Mouse (Mus musculus) limb, embryonic 11.5 days (tissue): ENCODE results near the gene Npcd. TPM values are rescaled to one million over a fixed set of nuclear protein-coding genes. Genes with fewer than 3 reads are reported as not detected.

Experiments
- ATAC-seq: fragments of 200-750 bp; cut with Nextera tagmentation; 2 replicates; pipeline ENCODE4 v1.8.0; 2017; ENCODE audit warnings: low read depth; ENCODE audit not compliant: insufficient number of reproducible peaks, low FRiP score, low TSS enrichment
- DNase-seq: peaks from one replicate; pipeline ENCODE4 v3.0.0-alpha.2; 2015; ENCODE audit warnings: low spot score
- H3K27ac ChIP-seq: fragments of 300-500 bp; sonication (generic); replicated peaks from 2 replicates; pipeline ENCODE4 v1.5.1; 2014; ENCODE audit warnings: low read depth, mild to moderate bottlenecking, low read length
- H3K27me3 ChIP-seq: fragments of 300-500 bp; sonication (generic); 2 replicates; pipeline ENCODE4 v1.6.1; 2014; ENCODE audit warnings: mild to moderate bottlenecking, low read length, mixed read lengths; ENCODE audit not compliant: control insufficient read depth, insufficient read depth
- H3K36me3 ChIP-seq: fragments of 300-500 bp; sonication (generic); 2 replicates; pipeline ENCODE4 v1.6.1; 2014; ENCODE audit warnings: mild to moderate bottlenecking, low read length, moderate library complexity, mixed read lengths; ENCODE audit not compliant: control insufficient read depth, insufficient read depth
- H3K4me1 ChIP-seq: fragments of 300-500 bp; sonication (generic); 2 replicates; pipeline ENCODE4 v1.6.1; 2014; ENCODE audit warnings: low read length, mixed read lengths; ENCODE audit not compliant: control insufficient read depth, insufficient read depth
- H3K4me2 ChIP-seq: fragments of 300-500 bp; sonication (generic); 2 replicates; pipeline ENCODE4 v1.6.1; 2014; ENCODE audit warnings: low read depth, mild to moderate bottlenecking, moderate library complexity; ENCODE audit not compliant: severe bottlenecking
- H3K4me3 ChIP-seq: fragments of 300-500 bp; sonication (generic); 2 replicates; pipeline ENCODE4 v1.5.1; 2014; ENCODE audit warnings: low read depth, low read length
- H3K9ac ChIP-seq: fragments of 300-500 bp; sonication (generic); 2 replicates; pipeline ENCODE4 v1.6.1; 2014; ENCODE audit warnings: mild to moderate bottlenecking, low read length
- H3K9me3 ChIP-seq: fragments of 300-500 bp; sonication (generic); 2 replicates; pipeline ENCODE4 v1.6.1; 2016; ENCODE audit warnings: low read length; ENCODE audit not compliant: control insufficient read depth
- WGBS: fragments of 180-500 bp; shearing (Covaris S2); extraction: QIAGEN DNeasy Blood & Tissue Kit; methylation state at CpG from one replicate; pipeline ENCODE4 v1.1.7; 2014; 5-methylcytosine and 5-hydroxymethylcytosine counted together
- polyA plus RNA-seq: library from polyadenylated mRNA; unstranded; fragments of >200 nt; fragmentation: Nextera tagmentation; extraction: Ambion mirVana; gene quantifications from 2 replicates; pipeline ENCODE4 v1.2.1, GENCODE M21; 2014

Gene Npcd
- polyA plus RNA-seq, 1 experiment from 2014 or later = not detected

- DNase-seq = no peak
- H3K9ac ChIP-seq = no peak overlapping the region
- no peak overlapping the region for H3K4me2 ChIP-seq
- H3K4me1 ChIP-seq = peaks cover 9% of the 10 kb centered on the region
- H3K4me3 ChIP-seq = no peak overlapping the region
- H3K36me3 ChIP-seq = peaks cover 16% of the 10 kb centered on the region
- WGBS = 91% methylated on average over 14 of the region's 14 CpGs
- no peak for ATAC-seq
- no peaks in the 10 kb centered on the region for H3K9me3 ChIP-seq
- no peaks in the 10 kb centered on the region for H3K27me3 ChIP-seq
- no peak overlapping the region for H3K27ac ChIP-seq
Measured at GRCm38 (mm10) chr15:79827061-79827777, 6.8 kb downstream of the Npcd start.

GRCm38 (mm10) chr15:79826221-79826935 is 7.7 kb downstream of the Npcd start:
- Histone ChIP-seq H3K9ac (no peak overlapping the region), H3K27me3 (no peaks in the 10 kb centered on the region), H3K36me3 (peaks cover 11% of the 10 kb centered on the region; the same call in 1 of the 2 replicates), H3K4me3 (no peak overlapping the region), H3K9me3 (no peaks in the 10 kb centered on the region), H3K27ac (no peak overlapping the region), H3K4me2 (no peak overlapping the region), H3K4me1 (peaks cover 8% of the 10 kb centered on the region)
- ATAC-seq (no peak), DNase-seq (no peak)
- WGBS = 81% methylated on average over 9 of the region's 9 CpGs

- Histone ChIP-seq H3K9me3 (no peaks in the 10 kb centered on the region), H3K4me3 (no peak overlapping the region), H3K36me3 (peaks cover 11% of the 10 kb centered on the region; the same call in 1 of the 2 replicates), H3K27me3 (no peaks in the 10 kb centered on the region), H3K27ac (no peak overlapping the region), H3K4me2 (no peak overlapping the region), H3K4me1 (peaks cover 8% of the 10 kb centered on the region), H3K9ac (no peak overlapping the region)
- WGBS = 56% methylated on average over 14 of the region's 14 CpGs
- DNase-seq = peak; percentile 55
- ATAC-seq = no peak
Measured at GRCm38 (mm10) chr15:79825146-79825825, 8.8 kb downstream of the Npcd start.

- Histone ChIP-seq H3K27me3 (no peaks in the 10 kb centered on the region), H3K9me3 (no peaks in the 10 kb centered on the region), H3K36me3 (peaks cover 11% of the 10 kb centered on the region; the same call in 1 of the 2 replicates), H3K4me2 (no peak overlapping the region), H3K9ac (no peak overlapping the region), H3K4me3 (no peak overlapping the region), H3K27ac (no peak overlapping the region), H3K4me1 (peaks cover 3% of the 10 kb centered on the region)
- peak; percentile 40 for DNase-seq
- ATAC-seq = no peak
- 74% methylated on average over 19 of the region's 19 CpGs for WGBS
Measured at GRCm38 (mm10) chr15:79823588-79824280, 10.3 kb downstream of the Npcd start.

GRCm38 (mm10) chr15:79822265-79823199 is 11.5 kb downstream of the Npcd start:
- ATAC-seq (no peak), DNase-seq (no peak)
- Histone ChIP-seq H3K36me3 (peaks cover 4% of the 10 kb centered on the region; the same call in 1 of the 2 replicates), H3K9ac (no peak overlapping the region), H3K27ac (no peak overlapping the region), H3K4me1 (no peaks in the 10 kb centered on the region), H3K4me3 (no peak overlapping the region), H3K27me3 (no peaks in the 10 kb centered on the region), H3K4me2 (no peak overlapping the region), H3K9me3 (no peaks in the 10 kb centered on the region)
- 63% methylated on average over 13 of the region's 13 CpGs for WGBS

GRCm38 (mm10) chr15:79818325-79818724 is 15.7 kb downstream of the Npcd start:
- no peaks in the 10 kb centered on the region for H3K27me3 ChIP-seq
- DNase-seq (no peak), ATAC-seq (no peak)
- no peak overlapping the region for H3K27ac ChIP-seq
- H3K4me3 ChIP-seq = no peak overlapping the region
- H3K4me2 ChIP-seq = no peak overlapping the region
- H3K9me3 ChIP-seq = no peaks in the 10 kb centered on the region
- H3K9ac ChIP-seq = no peak overlapping the region
- no peaks in the 10 kb centered on the region for H3K36me3 ChIP-seq
- WGBS = 80% methylated on average over 4 of the region's 4 CpGs
- H3K4me1 ChIP-seq = no peaks in the 10 kb centered on the region

GRCm38 (mm10) chr15:79813666-79814258 is 20.3 kb downstream of the Npcd start:
- WGBS = 50% methylated on average over 8 of the region's 8 CpGs
- H3K27me3 ChIP-seq = no peaks in the 10 kb centered on the region

More at GRCm38 (mm10) chr15:79813666-79814258, 20.3 kb downstream of the Npcd start:
- no peak overlapping the region for H3K4me3 ChIP-seq
- DNase-seq = no peak
- no peak overlapping the region for H3K27ac ChIP-seq
- H3K4me1 ChIP-seq = no peaks in the 10 kb centered on the region
- H3K9me3 ChIP-seq = no peaks in the 10 kb centered on the region
- H3K4me2 ChIP-seq = no peak overlapping the region
- H3K9ac ChIP-seq = no peak overlapping the region
- no peak for ATAC-seq
- H3K36me3 ChIP-seq = no peaks in the 10 kb centered on the region
